Mouse (Mus musculus) cerebellum, adult 11-12 months (tissue): ENCODE results near the gene Tstd2.
A peak's percentile ranks its signal among the peaks of the same experiment; 100 is the strongest.

Experiments used
- DNase-seq: peaks from one replicate; pipeline ENCODE4 v3.0.0; 2022

The Tstd2 gene

DNA sequence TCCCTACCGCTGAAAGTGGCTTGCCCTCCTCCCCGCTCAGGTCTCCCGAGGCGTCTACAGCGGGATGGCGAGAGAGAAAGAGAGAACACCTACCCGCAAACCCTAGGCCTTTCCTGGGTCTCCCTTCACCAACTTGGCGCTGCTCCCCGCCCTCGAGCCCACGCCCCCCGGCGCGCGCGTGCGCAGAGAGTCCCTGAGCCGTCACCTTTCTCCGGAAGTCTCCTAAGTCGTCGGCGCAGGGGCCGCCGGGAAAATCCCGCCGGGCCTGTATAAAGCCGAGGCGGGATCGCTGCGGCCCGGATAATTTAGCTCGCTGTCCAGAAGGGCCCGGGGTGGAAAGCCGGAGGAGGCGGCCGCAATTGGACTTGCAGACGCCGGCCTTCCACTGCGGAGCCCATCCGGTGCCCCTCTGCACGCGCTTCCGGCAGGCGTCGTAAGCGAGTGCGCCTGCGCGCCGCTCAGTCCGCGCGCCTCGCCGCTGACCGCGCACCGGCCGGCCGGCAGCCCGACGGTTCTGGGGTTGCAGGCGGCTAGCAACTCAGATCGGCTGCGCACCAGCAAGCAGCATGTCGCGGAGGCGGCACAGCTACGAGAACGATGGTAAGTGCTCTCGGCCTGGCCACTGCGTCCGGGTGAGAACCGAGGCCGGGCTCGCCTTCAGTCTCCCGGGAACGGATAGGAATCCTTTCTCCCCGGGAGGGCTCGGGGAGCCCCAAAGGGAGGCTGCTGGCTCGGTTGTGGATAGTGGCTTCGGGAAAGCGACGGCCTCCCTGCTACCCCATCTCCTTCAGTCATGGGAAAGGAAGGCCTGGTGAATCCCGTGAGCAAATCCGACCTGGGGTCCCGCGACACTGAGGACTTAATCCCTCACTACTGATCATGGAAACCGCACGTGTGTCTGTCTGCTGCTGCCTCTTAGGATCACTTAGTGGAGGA lies at the start of gene Tstd2, which contains the start of gene Ncbp1:
TSS of gene Tstd2 (minus strand) at position 408 of the 936 bp plus-strand sequence.
TSS of gene Ncbp1 (plus strand) at position 327 of the 936 bp plus-strand sequence.
- DNase-seq = peak; percentile 89

- no peak for DNase-seq
Observed at GRCm38 (mm10) chr4:46186466-46186865, 48.0 kb upstream of the Tstd2 start.

DNA sequence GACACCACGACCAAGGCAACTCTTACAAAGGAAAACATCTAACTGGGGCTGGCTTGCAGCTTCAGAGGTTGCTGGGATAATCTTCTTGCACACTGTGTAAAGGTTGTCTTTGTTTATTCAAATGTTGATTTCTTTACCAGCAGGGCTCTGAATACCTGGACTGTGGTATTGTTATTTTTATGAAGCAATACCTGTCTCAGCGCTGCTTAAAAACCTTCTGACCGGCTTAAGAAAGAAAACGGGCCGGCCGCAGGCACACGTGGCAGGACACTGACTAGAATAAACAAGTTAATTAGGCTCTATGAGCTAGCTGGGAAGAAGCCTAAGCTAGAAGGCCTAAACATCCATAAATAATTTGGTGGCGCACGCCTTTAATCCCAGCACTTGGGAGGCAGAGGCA lies 47.4 kb upstream of the Tstd2 start:
- no peak for DNase-seq

DNA sequence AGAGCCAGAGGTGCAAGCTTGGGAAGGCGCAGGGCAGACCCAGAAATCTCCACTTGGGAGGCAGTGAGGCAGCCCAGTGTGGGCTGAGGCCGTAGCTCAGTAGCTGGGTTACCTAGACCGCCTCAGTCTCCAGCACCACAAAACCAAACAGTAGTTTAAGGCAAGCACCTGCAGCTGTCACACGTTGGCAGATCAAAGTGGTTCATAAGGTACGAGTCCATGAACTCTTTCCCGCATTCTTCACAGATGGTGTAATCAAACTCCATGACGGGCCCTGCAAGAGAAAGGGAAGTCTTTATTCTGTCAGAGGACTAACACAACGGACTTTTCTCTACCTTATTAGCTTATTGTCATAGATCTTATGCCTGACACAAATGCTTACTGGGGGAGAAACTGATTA lies 46.9 kb upstream of the Tstd2 start:
- DNase-seq = no peak

DNA sequence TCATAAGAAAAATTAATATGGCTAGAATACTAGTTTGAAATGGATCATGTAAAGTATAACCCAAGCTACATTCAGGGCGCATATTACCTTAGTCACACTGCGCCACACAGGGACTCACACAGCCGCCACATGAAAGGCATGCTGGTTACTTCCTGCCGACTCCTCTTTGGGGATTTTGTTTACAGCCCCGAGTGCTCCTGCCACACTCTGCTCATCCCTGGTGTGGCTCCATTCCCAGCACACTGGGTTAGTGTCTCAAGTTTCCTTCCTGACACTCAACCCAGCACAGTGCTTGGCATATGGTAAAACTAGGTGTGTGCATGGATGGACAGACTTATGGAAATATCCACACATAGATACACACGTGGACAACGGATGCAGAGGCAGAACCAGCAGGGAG lies 43.7 kb upstream of the Tstd2 start:
- no peak for DNase-seq

- no peak for DNase-seq
Observed at GRCm38 (mm10) chr4:46181168-46181567, 42.7 kb upstream of the Tstd2 start.

DNA sequence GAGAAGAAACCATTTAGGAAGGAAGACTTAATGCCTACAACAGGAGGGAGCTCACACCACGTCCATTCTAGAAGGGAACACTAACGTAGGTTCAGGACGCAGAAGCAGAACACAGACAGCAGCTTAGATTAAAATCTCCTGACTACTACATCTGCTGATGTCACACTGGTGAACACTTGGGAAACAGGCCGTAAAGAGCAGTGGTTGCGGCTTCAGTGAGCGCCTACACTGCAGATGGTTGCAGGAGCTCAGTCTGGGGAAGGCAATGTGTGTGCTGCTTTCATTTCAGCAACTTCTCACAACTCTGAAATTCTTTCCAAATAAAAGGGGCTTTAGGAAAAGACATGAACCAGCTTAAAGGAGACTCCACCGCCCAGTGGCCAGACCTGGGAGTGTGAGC lies 39.0 kb upstream of the Tstd2 start:
- no peak for DNase-seq

- DNase-seq = no peak
Observed at GRCm38 (mm10) chr4:46177018-46177417, 38.5 kb upstream of the Tstd2 start.

GRCm38 (mm10) chr4:46176313-46176712 lies 37.8 kb upstream of the Tstd2 start:
- DNase-seq = no peak

- no peak for DNase-seq
Observed at GRCm38 (mm10) chr4:46171761-46172160, 33.3 kb upstream of the Tstd2 start.

DNA sequence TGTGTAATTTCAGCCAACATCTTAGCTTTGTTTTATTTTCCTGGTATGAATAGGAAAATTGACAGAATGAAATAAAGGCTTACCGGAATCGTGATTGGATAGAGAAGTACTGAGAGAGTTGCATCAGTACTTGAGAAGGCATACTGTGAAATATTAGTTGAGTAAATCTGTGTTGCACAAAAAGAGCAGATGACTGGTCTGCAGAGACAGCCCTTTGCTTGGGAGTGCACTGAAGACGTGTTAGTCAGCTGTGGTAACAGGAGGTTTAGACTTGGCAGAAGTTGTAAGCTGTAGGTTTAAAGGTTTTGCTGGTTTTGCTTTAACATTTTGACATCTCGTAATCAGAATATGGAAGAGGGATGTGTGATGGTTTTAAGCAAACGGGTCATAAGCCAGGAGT lies 27.3 kb upstream of the Tstd2 start:
- no peak for DNase-seq

GRCm38 (mm10) chr4:46164027-46164426 lies 25.5 kb upstream of the Tstd2 start:
- DNase-seq = no peak

- DNase-seq = no peak
Observed at GRCm38 (mm10) chr4:46151903-46152544, 13.5 kb upstream of the Tstd2 start.

GRCm38 (mm10) chr4:46146881-46147280 lies 8.4 kb upstream of the Tstd2 start:
- no peak for DNase-seq

GRCm38 (mm10) chr4:46144323-46144722 lies 5.8 kb upstream of the Tstd2 start:
- DNase-seq = no peak

- DNase-seq = no peak
Observed at GRCm38 (mm10) chr4:46137629-46138286, 736 bp downstream of the Tstd2 start.

DNA sequence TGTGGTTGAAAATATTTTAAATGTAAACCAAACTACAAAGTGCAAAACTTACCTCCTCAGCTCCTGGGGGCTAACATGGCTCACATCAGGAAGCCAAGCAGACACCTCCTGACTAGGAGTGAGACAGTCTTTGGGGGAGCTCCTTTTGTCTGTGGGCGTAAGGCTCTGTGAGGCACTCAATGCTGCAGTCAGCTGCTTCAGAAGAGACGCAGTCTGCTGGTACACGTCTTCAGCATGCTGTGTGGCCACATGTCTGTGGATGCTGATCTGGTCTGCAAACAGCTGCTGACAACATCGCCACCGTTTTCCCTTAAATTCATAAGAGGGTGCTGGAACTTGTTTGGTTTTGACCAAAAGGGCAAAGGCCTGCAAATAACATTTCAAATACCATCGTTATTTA lies 6.7 kb downstream of the Tstd2 start:
- DNase-seq = no peak

- DNase-seq = no peak
Observed at GRCm38 (mm10) chr4:46130221-46130620, 8.3 kb downstream of the Tstd2 start.

DNA sequence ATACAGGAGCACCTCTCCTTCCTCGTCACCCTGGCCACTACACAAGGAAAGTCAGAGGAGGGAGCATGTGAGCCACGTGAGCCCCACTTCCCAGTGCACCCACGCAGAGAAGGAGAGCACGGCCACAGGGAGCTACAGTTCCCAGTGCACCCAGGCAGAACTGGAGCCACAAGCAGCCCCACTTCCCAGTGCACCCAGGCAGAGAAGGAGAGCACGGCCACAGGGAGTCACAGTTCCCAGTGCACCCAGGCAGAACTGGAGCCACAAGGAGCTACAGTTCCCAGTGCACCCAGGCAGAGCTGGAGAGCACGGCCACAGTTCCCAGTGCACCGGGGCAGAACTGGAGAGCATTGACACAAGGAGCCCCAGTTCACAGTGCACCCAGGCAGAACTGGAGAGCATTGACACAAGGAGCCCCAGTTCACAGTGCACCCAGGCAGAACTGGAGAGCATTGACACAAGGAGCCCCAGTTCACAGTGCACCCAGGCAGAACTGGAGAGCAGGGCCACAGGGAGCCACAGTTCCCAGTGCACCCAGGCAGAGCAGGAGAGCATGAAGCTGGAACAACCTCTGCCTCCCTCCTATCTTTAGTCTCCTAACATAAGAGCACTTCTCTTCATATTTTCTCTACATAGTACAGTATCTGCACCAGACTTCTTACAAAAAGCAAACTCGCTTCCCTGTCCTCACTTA lies 9.0 kb downstream of the Tstd2 start:
- DNase-seq = no peak

- peak; percentile 80 for DNase-seq
Observed at GRCm38 (mm10) chr4:46126541-46126940, 12.0 kb downstream of the Tstd2 start.

- DNase-seq = no peak
Observed at GRCm38 (mm10) chr4:46123358-46123757, 15.1 kb downstream of the Tstd2 start.

- no peak for DNase-seq
Observed at GRCm38 (mm10) chr4:46120767-46121166, 17.7 kb downstream of the Tstd2 start.

DNA sequence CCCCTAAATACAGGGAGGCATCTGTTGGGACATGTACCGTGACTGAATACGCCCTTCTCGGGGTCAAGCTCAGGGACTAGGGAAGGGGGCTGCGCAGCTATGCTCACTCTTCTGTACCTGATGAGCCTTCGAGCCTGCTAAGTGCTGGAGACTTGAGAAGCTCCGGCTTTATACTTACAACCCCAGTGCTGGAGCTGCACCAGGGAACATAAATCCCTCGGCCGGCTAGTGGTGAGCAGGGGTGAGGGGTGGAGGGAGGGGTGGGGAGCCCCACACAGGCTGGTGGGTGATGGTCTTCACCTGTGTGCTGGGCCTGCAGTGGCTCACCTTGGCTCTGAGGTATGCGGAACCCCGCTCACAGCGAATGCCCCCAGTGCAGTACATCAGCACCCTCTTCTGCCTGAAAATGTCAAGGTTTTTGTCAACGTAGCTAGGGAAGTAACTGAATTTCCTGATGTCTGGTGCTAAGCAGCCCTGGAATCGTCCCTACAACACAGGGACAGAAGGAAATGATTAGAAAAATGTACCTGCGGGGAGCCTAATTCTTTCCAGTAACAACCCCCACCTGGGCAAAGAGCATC lies 18.9 kb downstream of the Tstd2 start:
- DNase-seq = no peak
